Mouse (Mus musculus): ENCODE data around the gene Hpse2. TPM values are rescaled to one million over a fixed set of nuclear protein-coding genes. Genes with fewer than 3 reads are reported as not detected.

The Hpse2 gene
- polyA plus RNA-seq, 1 experiment from 2014 or later = 0.12 TPM

- Histone ChIP-seq H3K4me2 (ENCODE audit: low read depth, low read length) (no peak overlapping the region), H3K27ac (ENCODE audit: low read depth, low read length) (no peak overlapping the region), H3K27me3 (ENCODE audit: control insufficient read depth, insufficient read depth, low read length) (no peaks in the 10 kb centered on the region), H3K9me3 (ENCODE audit: control insufficient read depth, low read length) (no peaks in the 10 kb centered on the region), H3K4me3 (ENCODE audit: low read depth, low read length) (no peak overlapping the region), H3K9ac (replicated peaks; ENCODE audit: low read depth, low read length) (no peak overlapping the region), H3K36me3 (ENCODE audit: control insufficient read depth, insufficient read depth, low read length) (no peaks in the 10 kb centered on the region), H3K4me1 (ENCODE audit: control insufficient read depth, insufficient read depth, low read length) (peaks cover 2% of the 10 kb centered on the region; the same call in 1 of the 2 replicates)
- no peak for ATAC-seq (ENCODE audit: low read depth)
- WGBS = 100% methylated on average over 1 of the region's 1 CpGs
Observed at GRCm38 (mm10) chr19:42776813-42777212, 611.3 kb downstream of the Hpse2 start.

- WGBS = 79% methylated on average over 23 of the region's 23 CpGs
- H3K4me2 ChIP-seq (ENCODE audit: low read depth, low read length) = no peak overlapping the region
Observed at GRCm38 (mm10) chr19:42770141-42770872, 617.8 kb downstream of the Hpse2 start.

GRCm38 (mm10) chr19:42769648-42770047 is 618.5 kb downstream of the Hpse2 start:
- H3K4me2 ChIP-seq (ENCODE audit: low read depth, low read length) = no peak overlapping the region
- 92% methylated on average over 10 of the region's 10 CpGs for WGBS
- H3K4me3 ChIP-seq (ENCODE audit: low read depth, low read length) = no peak overlapping the region
- no peak overlapping the region for H3K9ac ChIP-seq (replicated peaks; ENCODE audit: low read depth, low read length)
- ATAC-seq (ENCODE audit: low read depth) = no peak
- H3K9me3 ChIP-seq (ENCODE audit: control insufficient read depth, low read length) = no peaks in the 10 kb centered on the region
- no peaks in the 10 kb centered on the region for H3K4me1 ChIP-seq (ENCODE audit: control insufficient read depth, insufficient read depth, low read length)
- H3K27ac ChIP-seq (ENCODE audit: low read depth, low read length) = no peak overlapping the region
- H3K36me3 ChIP-seq (ENCODE audit: control insufficient read depth, insufficient read depth, low read length) = no peaks in the 10 kb centered on the region
- no peaks in the 10 kb centered on the region for H3K27me3 ChIP-seq (ENCODE audit: control insufficient read depth, insufficient read depth, low read length)

More at GRCm38 (mm10) chr19:42770141-42770872, 617.8 kb downstream of the Hpse2 start:
- ATAC-seq (ENCODE audit: low read depth) = no peak
- H3K4me3 ChIP-seq (ENCODE audit: low read depth, low read length) = no peak overlapping the region
- no peaks in the 10 kb centered on the region for H3K9me3 ChIP-seq (ENCODE audit: control insufficient read depth, low read length)
- H3K36me3 ChIP-seq (ENCODE audit: control insufficient read depth, insufficient read depth, low read length) = no peaks in the 10 kb centered on the region
- H3K27ac ChIP-seq (ENCODE audit: low read depth, low read length) = no peak overlapping the region
- no peak overlapping the region for H3K9ac ChIP-seq (replicated peaks; ENCODE audit: low read depth, low read length)
- H3K27me3 ChIP-seq (ENCODE audit: control insufficient read depth, insufficient read depth, low read length) = no peaks in the 10 kb centered on the region
- H3K4me1 ChIP-seq (ENCODE audit: control insufficient read depth, insufficient read depth, low read length) = no peaks in the 10 kb centered on the region

- Histone ChIP-seq H3K4me2 (ENCODE audit: low read depth, low read length) (no peak overlapping the region), H3K27me3 (ENCODE audit: control insufficient read depth, insufficient read depth, low read length) (no peaks in the 10 kb centered on the region), H3K36me3 (ENCODE audit: control insufficient read depth, insufficient read depth, low read length) (no peaks in the 10 kb centered on the region), H3K9me3 (ENCODE audit: control insufficient read depth, low read length) (no peaks in the 10 kb centered on the region), H3K4me3 (ENCODE audit: low read depth, low read length) (no peak overlapping the region), H3K9ac (replicated peaks; ENCODE audit: low read depth, low read length) (no peak overlapping the region), H3K27ac (ENCODE audit: low read depth, low read length) (no peak overlapping the region), H3K4me1 (ENCODE audit: control insufficient read depth, insufficient read depth, low read length) (no peaks in the 10 kb centered on the region)
- 54% methylated on average over 8 of the region's 8 CpGs for WGBS
- no peak for ATAC-seq (ENCODE audit: low read depth)
Observed at GRCm38 (mm10) chr19:42767361-42767760, 620.8 kb downstream of the Hpse2 start.

- no peaks in the 10 kb centered on the region for H3K27me3 ChIP-seq (ENCODE audit: control insufficient read depth, insufficient read depth, low read length)
- no peaks in the 10 kb centered on the region for H3K36me3 ChIP-seq (ENCODE audit: control insufficient read depth, insufficient read depth, low read length)
- WGBS = 81% methylated on average over 10 of the region's 10 CpGs
- H3K9me3 ChIP-seq (ENCODE audit: control insufficient read depth, low read length) = no peaks in the 10 kb centered on the region
- no peak overlapping the region for H3K27ac ChIP-seq (ENCODE audit: low read depth, low read length)
- ATAC-seq (ENCODE audit: low read depth) = no peak
- H3K4me3 ChIP-seq (ENCODE audit: low read depth, low read length) = no peak overlapping the region
- H3K4me1 ChIP-seq (ENCODE audit: control insufficient read depth, insufficient read depth, low read length) = no peaks in the 10 kb centered on the region
- no peak overlapping the region for H3K4me2 ChIP-seq (ENCODE audit: low read depth, low read length)
- no peak overlapping the region for H3K9ac ChIP-seq (replicated peaks; ENCODE audit: low read depth, low read length)
Observed at GRCm38 (mm10) chr19:42764398-42764797, 623.8 kb downstream of the Hpse2 start.

GRCm38 (mm10) chr19:42756671-42757070 is 631.5 kb downstream of the Hpse2 start:
- H3K9ac ChIP-seq (replicated peaks; ENCODE audit: low read depth, low read length) = no peak overlapping the region
- no peak overlapping the region for H3K27ac ChIP-seq (ENCODE audit: low read depth, low read length)
- no peaks in the 10 kb centered on the region for H3K27me3 ChIP-seq (ENCODE audit: control insufficient read depth, insufficient read depth, low read length)
- no peak for ATAC-seq (ENCODE audit: low read depth)
- no peaks in the 10 kb centered on the region for H3K36me3 ChIP-seq (ENCODE audit: control insufficient read depth, insufficient read depth, low read length)
- no peak overlapping the region for H3K4me3 ChIP-seq (ENCODE audit: low read depth, low read length)
- no peak overlapping the region for H3K4me2 ChIP-seq (ENCODE audit: low read depth, low read length)
- no peaks in the 10 kb centered on the region for H3K9me3 ChIP-seq (ENCODE audit: control insufficient read depth, low read length)
- peaks cover 4% of the 10 kb centered on the region; the same call in 1 of the 2 replicates for H3K4me1 ChIP-seq (ENCODE audit: control insufficient read depth, insufficient read depth, low read length)
- WGBS = 87% methylated on average over 6 of the region's 6 CpGs

DNA sequence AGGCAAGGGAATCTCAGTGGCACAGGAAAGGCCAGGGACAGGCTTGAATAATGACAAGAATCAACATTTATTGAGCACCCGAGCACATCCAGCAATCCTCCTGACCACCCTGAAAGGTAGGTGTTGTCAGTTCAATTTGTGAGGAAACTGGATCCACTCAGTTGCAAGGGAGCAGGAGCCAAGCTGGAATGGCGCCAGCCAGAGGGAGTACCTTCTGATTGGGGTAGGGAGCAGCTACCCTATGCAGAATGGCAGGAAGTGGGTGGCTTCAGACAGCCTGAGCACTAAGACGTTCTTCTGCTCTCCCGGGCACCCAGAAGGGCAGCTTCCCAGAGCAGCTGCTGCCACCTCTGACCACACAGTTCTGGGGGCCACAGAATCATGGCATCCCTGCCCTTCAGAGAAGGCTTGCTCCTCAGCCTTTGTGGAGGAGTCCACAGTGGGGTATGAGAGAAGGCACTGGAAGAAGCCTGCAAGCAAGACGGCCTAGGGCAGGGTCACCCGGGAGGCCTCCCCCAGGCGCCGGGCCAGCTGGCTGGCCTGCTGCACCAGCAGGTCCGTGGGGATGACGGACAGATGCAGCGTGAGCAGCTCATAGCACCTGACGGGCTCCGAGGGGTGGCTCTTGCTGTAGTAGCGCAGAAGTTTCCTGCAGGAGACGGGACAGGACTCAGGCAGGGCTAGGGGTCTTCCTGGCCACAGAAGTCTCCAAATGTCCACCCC is 632.8 kb downstream of the Hpse2 start:
- no peak overlapping the region for H3K9ac ChIP-seq (replicated peaks; ENCODE audit: low read depth, low read length)
- no peaks in the 10 kb centered on the region for H3K36me3 ChIP-seq (ENCODE audit: control insufficient read depth, insufficient read depth, low read length)
- no peak for ATAC-seq (ENCODE audit: low read depth)
- 72% methylated on average over 15 of the region's 15 CpGs for WGBS
- no peaks in the 10 kb centered on the region for H3K27me3 ChIP-seq (ENCODE audit: control insufficient read depth, insufficient read depth, low read length)
- H3K4me3 ChIP-seq (ENCODE audit: low read depth, low read length) = no peak overlapping the region
- peaks cover 4% of the 10 kb centered on the region; the same call in 1 of the 2 replicates for H3K4me1 ChIP-seq (ENCODE audit: control insufficient read depth, insufficient read depth, low read length)
- H3K9me3 ChIP-seq (ENCODE audit: control insufficient read depth, low read length) = no peaks in the 10 kb centered on the region
- H3K4me2 ChIP-seq (ENCODE audit: low read depth, low read length) = no peak overlapping the region
- H3K27ac ChIP-seq (ENCODE audit: low read depth, low read length) = no peak overlapping the region

DNA sequence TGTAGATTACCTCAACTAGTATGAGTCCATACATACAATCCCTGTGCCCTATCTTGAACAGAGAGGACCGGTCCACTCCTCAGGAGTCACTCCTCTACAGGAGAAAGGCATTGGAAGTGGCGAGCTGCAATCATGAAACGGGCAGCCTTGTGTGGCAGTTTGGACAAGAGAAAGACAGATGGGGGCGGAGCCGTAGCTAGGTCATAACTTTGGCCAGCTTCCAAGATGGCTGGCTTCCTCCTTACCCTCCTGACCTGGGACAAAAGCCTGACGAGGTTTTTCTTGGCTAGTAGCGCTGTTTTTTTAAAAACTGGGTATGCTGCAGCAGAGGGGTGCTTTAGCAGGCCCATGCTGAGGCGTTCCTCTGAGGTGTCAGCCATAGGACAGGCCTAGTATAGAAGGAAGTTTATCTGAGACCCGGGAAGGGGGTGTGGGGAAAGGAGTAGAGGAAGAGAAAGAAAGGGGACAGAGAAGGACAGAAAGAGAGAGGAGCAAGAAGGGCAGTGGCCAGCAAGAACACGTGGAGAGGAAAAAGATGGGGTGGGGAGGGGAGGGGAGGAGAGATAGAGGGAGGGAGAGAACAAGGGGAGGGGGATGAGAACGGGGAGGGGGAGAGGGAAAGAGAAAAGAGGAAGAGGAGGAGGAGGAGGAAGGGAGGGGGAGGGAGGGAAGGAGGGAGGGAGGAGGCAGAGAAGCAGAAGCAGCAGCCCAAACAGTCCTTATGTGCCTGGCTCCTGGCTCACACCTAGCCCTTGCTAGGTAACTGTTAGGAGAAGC is 634.8 kb downstream of the Hpse2 start:
- H3K27ac ChIP-seq (ENCODE audit: low read depth, low read length) = no peak overlapping the region
- H3K9ac ChIP-seq (replicated peaks; ENCODE audit: low read depth, low read length) = no peak overlapping the region
- H3K36me3 ChIP-seq (ENCODE audit: control insufficient read depth, insufficient read depth, low read length) = no peaks in the 10 kb centered on the region
- peak overlapping the region; percentile 39 for H3K4me2 ChIP-seq (ENCODE audit: low read depth, low read length)
- WGBS = 24% methylated on average over 11 of the region's 11 CpGs
- no peaks in the 10 kb centered on the region for H3K9me3 ChIP-seq (ENCODE audit: control insufficient read depth, low read length)
- H3K27me3 ChIP-seq (ENCODE audit: control insufficient read depth, insufficient read depth, low read length) = no peaks in the 10 kb centered on the region
- ATAC-seq (ENCODE audit: low read depth) = peak; percentile 38; the same call in 1 of the 2 replicates
- H3K4me3 ChIP-seq (ENCODE audit: low read depth, low read length) = no peak overlapping the region
- peaks cover 4% of the 10 kb centered on the region; the same call in 1 of the 2 replicates for H3K4me1 ChIP-seq (ENCODE audit: control insufficient read depth, insufficient read depth, low read length)

Data from neural tube, embryonic 14.5 days (tissue).